Mouse (Mus musculus) MN1 (cell line): Measurements from ENCODE around the gene Rbm48.
A peak's percentile ranks its signal among the peaks of the same experiment; 100 is the strongest.
"Not testable (repeated sequence)": the region's sequence is repeated elsewhere in the genome, so short reads cannot be mapped to it uniquely, and the experiment has no call there.

Experiments used
- DNase-seq: peaks from one replicate; pipeline ENCODE4 v3.0.0-alpha.2; 2016; ENCODE audit warnings: low spot score

The Rbm48 gene

GRCm38 (mm10) chr5:3596399-3596766, at the start of gene Rbm48:
Rbm48 (minus strand) TSS chr5:3596585.
- peak; percentile 91 for DNase-seq

GRCm38 (mm10) chr5:3645326-3645725, 48.9 kb upstream of the Rbm48 start:
- no peak for DNase-seq

GRCm38 (mm10) chr5:3644621-3645020, 48.2 kb upstream of the Rbm48 start:
- no peak for DNase-seq

GRCm38 (mm10) chr5:3635286-3635685, 38.9 kb upstream of the Rbm48 start:
- DNase-seq: no peak

GRCm38 (mm10) chr5:3633951-3634350, 37.6 kb upstream of the Rbm48 start:
- no peak for DNase-seq

GRCm38 (mm10) chr5:3633315-3633714, 36.9 kb upstream of the Rbm48 start:
- DNase-seq: no peak

GRCm38 (mm10) chr5:3632285-3632684, 35.9 kb upstream of the Rbm48 start:
- DNase-seq: no peak

GRCm38 (mm10) chr5:3631512-3632271, 35.3 kb upstream of the Rbm48 start:
- no peak for DNase-seq

- no peak for DNase-seq
These were observed 33.7 kb upstream of the Rbm48 start for GRCm38 (mm10) chr5:3630055-3630454.

GRCm38 (mm10) chr5:3620486-3620885, 24.1 kb upstream of the Rbm48 start:
- DNase-seq: no peak

GRCm38 (mm10) chr5:3611835-3612234, 15.4 kb upstream of the Rbm48 start:
- DNase-seq: not testable (repeated sequence)

- no peak for DNase-seq
These were observed 12.9 kb upstream of the Rbm48 start for GRCm38 (mm10) chr5:3609241-3609640.

- no peak for DNase-seq
These were observed 10.7 kb upstream of the Rbm48 start for GRCm38 (mm10) chr5:3607114-3607513.

- DNase-seq: no peak
These were observed 4.4 kb upstream of the Rbm48 start for GRCm38 (mm10) chr5:3600790-3601189.

- no peak for DNase-seq
These were observed 3.9 kb upstream of the Rbm48 start for GRCm38 (mm10) chr5:3600298-3600697.

GRCm38 (mm10) chr5:3598766-3599165, 2.4 kb upstream of the Rbm48 start:
- DNase-seq: no peak

- DNase-seq: no peak
These were observed 786 bp upstream of the Rbm48 start for GRCm38 (mm10) chr5:3597171-3597570.

GRCm38 (mm10) chr5:3595693-3596398, 539 bp downstream of the Rbm48 start, which contains the start of gene Pex1:
Pex1 (plus strand) TSS chr5:3596066.
- DNase-seq: peak; percentile 99

GRCm38 (mm10) chr5:3579066-3579465, 17.3 kb downstream of the Rbm48 start:
- DNase-seq: no peak

- no peak for DNase-seq
These were observed 18.4 kb downstream of the Rbm48 start for GRCm38 (mm10) chr5:3577939-3578338.

GRCm38 (mm10) chr5:3574825-3575224, 21.6 kb downstream of the Rbm48 start:
- DNase-seq: no peak

GRCm38 (mm10) chr5:3571266-3571665, 25.1 kb downstream of the Rbm48 start, which contains the start of gene 1700109H08Rik:
1700109H08Rik (plus strand) TSS chr5:3571566.
- DNase-seq: no peak

GRCm38 (mm10) chr5:3554198-3554597, 42.2 kb downstream of the Rbm48 start:
- no peak for DNase-seq
